ENCODE assay signal across 8 mouse cellular contexts in the genomic region with DNA sequence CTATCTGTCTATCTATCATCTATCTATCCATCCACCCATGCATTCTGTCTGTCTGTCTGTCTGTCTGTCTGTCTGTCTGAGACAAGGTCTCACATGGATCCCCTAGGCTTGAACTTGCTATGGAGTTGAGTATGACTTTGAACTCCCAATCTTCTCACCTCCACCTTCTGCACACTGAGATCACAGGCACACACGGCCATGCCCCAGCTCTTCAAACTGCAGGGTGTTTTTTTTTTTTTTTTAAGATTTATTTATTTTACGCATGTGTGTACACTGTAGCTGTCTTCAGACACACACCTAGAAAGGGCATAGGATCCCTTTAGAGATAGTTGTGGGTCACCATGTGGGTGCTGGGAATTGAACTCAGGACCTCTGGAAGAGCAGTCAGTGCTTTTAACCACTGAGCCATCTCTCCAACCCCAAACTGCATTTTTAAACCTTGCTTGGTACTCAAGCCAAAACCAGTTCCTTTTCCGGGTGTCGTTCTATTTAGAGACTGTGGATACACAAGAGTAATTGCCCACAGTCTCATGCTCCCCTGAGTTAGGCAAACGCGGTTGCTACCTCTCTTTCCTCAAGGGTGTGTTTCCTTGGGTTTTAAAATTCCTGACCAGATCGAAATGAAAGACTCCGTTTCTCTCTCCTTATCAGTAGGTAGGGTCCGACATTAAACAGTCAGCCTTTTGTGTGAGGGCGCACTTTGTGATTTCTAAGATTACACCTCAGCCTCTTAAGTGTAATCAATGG. TPM values are rescaled to one million over a fixed set of nuclear protein-coding genes. Genes with fewer than 3 reads are reported as not detected.
A peak's percentile ranks its signal among the peaks of the same experiment; 100 is the strongest.
DNase-seq lines count a peak whose midpoint lies in the region; ATAC-seq and TF ChIP-seq lines count a peak whose summit lies in the region.

No protein-coding gene starts in this region.

- H3K4me2 ChIP-seq in kidney, postnatal 0 days (ENCODE audit: low read length) = peak overlapping the region; percentile 74
- peak overlapping the region; percentile 53 for H3K4me2 ChIP-seq in hindbrain, embryonic 11.5 days (replicated peaks; ENCODE audit: low read depth, low read length)

- H3K9ac ChIP-seq in kidney, postnatal 0 days (ENCODE audit: low read depth, low read length) = peak overlapping the region; percentile 48; the same call in 1 of the 2 replicates
- H3K9ac ChIP-seq in hindbrain, embryonic 11.5 days (ENCODE audit: low read depth, low read length) = no peak overlapping the region

- TF ChIP-seq CTCF in kidney, postnatal 0 days (IDR thresholded peaks at IDR 0.05; ENCODE audit: low read depth) = no peak
- no peak for TF ChIP-seq CTCF in bone marrow macrophage, adult 2 months (IDR thresholded peaks at IDR 0.05; ENCODE audit: low read depth, low read length)

- no peaks in the 10 kb centered on the region for H3K9me3 ChIP-seq in kidney, postnatal 0 days (replicated peaks; ENCODE audit: low read length)
- H3K9me3 ChIP-seq in hindbrain, embryonic 11.5 days (ENCODE audit: control insufficient read depth, low read length) = no peaks in the 10 kb centered on the region
- no peaks in the 10 kb centered on the region for H3K9me3 ChIP-seq in megakaryocyte, embryonic 14.5 days

- peak overlapping the region; percentile 34 for H3K4me3 ChIP-seq in kidney, postnatal 0 days (replicated peaks; ENCODE audit: low read depth, low read length)
- peak overlapping the region; percentile 52 for H3K4me3 ChIP-seq in bone marrow macrophage, adult 2 months (ENCODE audit: insufficient read depth, low read length)
- H3K4me3 ChIP-seq in hindbrain, embryonic 11.5 days (ENCODE audit: low read depth, low read length) = peak overlapping the region; percentile 25; the same call in 1 of the 2 replicates
- peak overlapping the region; percentile 91 for H3K4me3 ChIP-seq in megakaryocyte, embryonic 14.5 days (replicated peaks)

- peaks cover 11% of the 10 kb centered on the region; the same call in 1 of the 2 replicates for H3K4me1 ChIP-seq in kidney, postnatal 0 days (replicated peaks; ENCODE audit: insufficient read depth, low read length)
- H3K4me1 ChIP-seq in bone marrow macrophage, adult 2 months (ENCODE audit: control insufficient read depth, insufficient read depth, low read length) = peaks cover 33% of the 10 kb centered on the region
- H3K4me1 ChIP-seq in hindbrain, embryonic 11.5 days (replicated peaks; ENCODE audit: control insufficient read depth, insufficient read depth, low read length) = peaks cover 7% of the 10 kb centered on the region
- H3K4me1 ChIP-seq in megakaryocyte, embryonic 14.5 days = peaks cover 49% of the 10 kb centered on the region

- DNase-seq in kidney, postnatal 0 days (ENCODE audit: low spot score) = peak; percentile 56
- DNase-seq in kidney, adult 9 months = no peak
- no peak for DNase-seq in hindbrain, embryonic 11.5 days (ENCODE audit: low spot score)
- no peak for DNase-seq in ovary, postnatal 14 days (ENCODE audit: low spot score)
- no peak for DNase-seq in cerebellum, postnatal 25 days

- H3K27me3 ChIP-seq in kidney, postnatal 0 days (ENCODE audit: insufficient read depth, low read length) = no peaks in the 10 kb centered on the region
- no peaks in the 10 kb centered on the region for H3K27me3 ChIP-seq in hindbrain, embryonic 11.5 days (ENCODE audit: control insufficient read depth, insufficient read depth, low read length)
- H3K27me3 ChIP-seq in megakaryocyte, embryonic 14.5 days (replicated peaks) = no peaks in the 10 kb centered on the region

- H3K36me3 ChIP-seq in kidney, postnatal 0 days (ENCODE audit: insufficient read depth, low read length) = no peaks in the 10 kb centered on the region
- H3K36me3 ChIP-seq in hindbrain, embryonic 11.5 days (ENCODE audit: control insufficient read depth, insufficient read depth, low read length) = no peaks in the 10 kb centered on the region
- H3K36me3 ChIP-seq in megakaryocyte, embryonic 14.5 days (replicated peaks; ENCODE audit: low read length) = no peaks in the 10 kb centered on the region

- WGBS in kidney, postnatal 0 days = 21% methylated on average over 10 of the region's 10 CpGs
- WGBS in hindbrain, embryonic 11.5 days = 37% methylated on average over 10 of the region's 10 CpGs

- no peak for ATAC-seq in kidney, postnatal 0 days (replicated peaks; ENCODE audit: low FRiP score, low read depth)
- ATAC-seq in hindbrain, embryonic 11.5 days (ENCODE audit: low FRiP score) = no peak
- ATAC-seq in cerebellum, adult (ENCODE audit: insufficient number of reproducible peaks, low FRiP score, low TSS enrichment) = no peak

- TF ChIP-seq POLR2A in bone marrow macrophage, adult 2 months (IDR thresholded peaks at IDR 0.05; ENCODE audit: borderline replicate concordance, low read depth, low read length) = no peak

- peak overlapping the region; percentile 79 for H3K27ac ChIP-seq in kidney, postnatal 0 days
- peak overlapping the region; percentile 96 for H3K27ac ChIP-seq in bone marrow macrophage, adult 2 months (ENCODE audit: insufficient read depth, low read depth, low read length)
- H3K27ac ChIP-seq in hindbrain, embryonic 11.5 days (ENCODE audit: low read depth, low read length) = peak overlapping the region; percentile 33; the same call in 1 of the 2 replicates

RNA-seq across cellular contexts. Expression of a gene that starts 57.0 kb away (rescaled TPM):
- polyA plus RNA-seq in kidney, postnatal 0 days (2015; fragmentation: Nextera tagmentation; extraction: Ambion mirVana) = 3.7 and 4.0 TPM in 2 replicates
- 44.0 and 45.3 TPM in 2 replicates for polyA plus RNA-seq in bone marrow macrophage, adult 2 months (2012; ENCODE audit: insufficient read depth, insufficient read length, missing spikeins)
- 3.2 and 4.8 TPM in 2 replicates for polyA plus RNA-seq in hindbrain, embryonic 11.5 days (2014; fragmentation: Nextera tagmentation; extraction: Ambion mirVana)
- 1.8 and 3.0 TPM in 2 replicates for polyA plus RNA-seq in megakaryocyte, embryonic 14.5 days (2012; ENCODE audit: insufficient read depth, low replicate concordance)

Comparison
In these comparisons a context has a peak if more than half of its experiments do, and no peak if none do; other contexts are left out.
1. H3K27ac ChIP-seq: peak in every context shown above with its lines; median percentile 96 in bone marrow macrophage, adult 2 months; 79 in kidney, postnatal 0 days; 33 in hindbrain, embryonic 11.5 days.
2. H3K4me3 ChIP-seq: peak in every context shown above with its lines; median percentile 91 in megakaryocyte, embryonic 14.5 days; 52 in bone marrow macrophage, adult 2 months; 34 in kidney, postnatal 0 days; 25 in hindbrain, embryonic 11.5 days.